Mouse (Mus musculus) MEL (cell line): ENCODE results near the gene Ric8b.

ENCODE experiments used
- CTCF ChIP-seq, 3 experiments: IDR thresholded peaks in 2 of 3; conservative IDR thresholded peaks in 1 of 3; 2 replicates each; pipeline ENCODE4 v1.5.1; 2011 to 2012; ENCODE audit warnings: low read length in 3 of 3, low read depth in 2 of 3, mild to moderate bottlenecking in 2 of 3, improper control_type of control experiment in 1 of 3, inconsistent platforms in 1 of 3, mixed read lengths in 1 of 3, moderate library complexity in 1 of 3; ENCODE audit not compliant: control insufficient read depth in 1 of 3, insufficient read depth in 1 of 3, poor library complexity in 1 of 3, severe bottlenecking in 1 of 3
- ELF1 ChIP-seq: IDR thresholded peaks from 2 replicates; pipeline ENCODE4 v1.6.1; 2014; ENCODE audit warnings: low read depth, mild to moderate bottlenecking, inconsistent platforms, low read length, improper control_type of control experiment, moderate library complexity
- GABPA ChIP-seq: IDR thresholded peaks from 2 replicates; pipeline ENCODE4 v1.6.1; 2012; ENCODE audit warnings: low read depth, mild to moderate bottlenecking, inconsistent platforms, low read length, improper control_type of control experiment, moderate library complexity
- GATA1 ChIP-seq: IDR thresholded peaks from 2 replicates; pipeline ENCODE4 v1.6.1; 2011; ENCODE audit warnings: low read depth, low read length, improper control_type of control experiment
- KAT2A ChIP-seq: conservative IDR thresholded peaks from 2 replicates; pipeline ENCODE4 v1.6.1; 2012; ENCODE audit warnings: low read depth, low read length, improper control_type of control experiment, inconsistent platforms
- MXI1 ChIP-seq: IDR thresholded peaks from 2 replicates; pipeline ENCODE4 v1.6.1; 2011; ENCODE audit warnings: mild to moderate bottlenecking, low read depth, low read length, improper control_type of control experiment
- NELFE ChIP-seq: IDR thresholded peaks from 2 replicates; pipeline ENCODE4 v1.6.1; 2011; ENCODE audit warnings: low read depth, low read length, improper control_type of control experiment
- POLR2A ChIP-seq, 2 experiments: IDR thresholded peaks; 2 replicates each; pipeline ENCODE4 v1.6.1; 2011 to 2012; ENCODE audit warnings: low read length in 2 of 2, mild to moderate bottlenecking in 2 of 2, control low read depth in 1 of 2, improper control_type of control experiment in 1 of 2, low read depth in 1 of 2, moderate library complexity in 1 of 2; ENCODE audit not compliant: control insufficient read depth in 1 of 2, insufficient read depth in 1 of 2, poor library complexity in 1 of 2
- ZNF384 ChIP-seq: IDR thresholded peaks from 2 replicates; pipeline ENCODE4 v1.6.1; 2012; ENCODE audit warnings: low read depth, mild to moderate bottlenecking, inconsistent platforms, low read length, improper control_type of control experiment

GRCm38 (mm10) chr10:84981441-84981840, 64.0 kb downstream of the Ric8b start:
- TF ChIP-seq GATA1, result no peak
- no peak for TF ChIP-seq CTCF (IDR thresholded peaks at IDR 0.05 in 2 of 3, conservative IDR thresholded peaks at IDR 0.05 in 1 of 3; ENCODE audit: control insufficient read depth in 1 of 3, insufficient read depth in 1 of 3, low read depth in 2 of 3, low read length in 3 of 3, poor library complexity in 1 of 3, severe bottlenecking in 1 of 3)
- TF ChIP-seq MXI1, result no peak
- no peak for TF ChIP-seq ZNF384
- TF ChIP-seq POLR2A (IDR thresholded peaks at IDR 0.05; ENCODE audit: control insufficient read depth in 1 of 2, insufficient read depth in 1 of 2, low read depth in 1 of 2, low read length in 2 of 2, poor library complexity in 1 of 2), result no peak
- TF ChIP-seq KAT2A, result no peak
- TF ChIP-seq ELF1, result no peak
- TF ChIP-seq NELFE, result no peak
- no peak for TF ChIP-seq GABPA
